Mouse (Mus musculus) thymus, adult 2 months (tissue): ENCODE data around the gene Scg3. TPM values are rescaled to one million over a fixed set of nuclear protein-coding genes. Genes with fewer than 3 reads are reported as not detected.

Experiments
- DNase-seq: peaks from one replicate; pipeline ENCODE4 v3.0.0; 2021
- H3K27ac ChIP-seq: fragments of 200-500 bp; 2 replicates; pipeline ENCODE4 v1.5.1; 2012; ENCODE audit warnings: low read length, control low read depth; ENCODE audit not compliant: control insufficient read depth, insufficient read depth
- H3K27me3 ChIP-seq: fragments of 200-500 bp; 2 replicates; pipeline ENCODE4 v1.6.1; 2012; ENCODE audit warnings: mild to moderate bottlenecking, low read length, moderate library complexity, mixed read lengths; ENCODE audit not compliant: control insufficient read depth, insufficient read depth
- H3K36me3 ChIP-seq: fragments of 200-500 bp; 2 replicates; pipeline ENCODE4 v1.6.1; 2012; ENCODE audit warnings: mild to moderate bottlenecking, low read length, moderate library complexity; ENCODE audit not compliant: control insufficient read depth, insufficient read depth
- H3K4me1 ChIP-seq: fragments of 200-500 bp; replicated peaks from 2 replicates; pipeline ENCODE4 v1.6.1; 2012; ENCODE audit warnings: low read length; ENCODE audit not compliant: control insufficient read depth, insufficient read depth
- H3K4me3 ChIP-seq: fragments of 200-500 bp; 2 replicates; pipeline ENCODE4 v1.5.1; 2012; ENCODE audit warnings: mild to moderate bottlenecking, low read length, control low read depth, moderate library complexity; ENCODE audit not compliant: control insufficient read depth, insufficient read depth
- CTCF ChIP-seq: fragments of 200-500 bp; IDR thresholded peaks from 2 replicates; pipeline ENCODE4 v1.5.1; 2012; ENCODE audit warnings: mild to moderate bottlenecking, control low read depth, low read length, moderate library complexity, borderline replicate concordance; ENCODE audit not compliant: control insufficient read depth, poor library complexity, insufficient read depth; ENCODE audit errors: extremely low read depth
- POLR2A ChIP-seq: fragments of 200-500 bp; IDR thresholded peaks from 2 replicates; pipeline ENCODE4 v1.6.1; 2012; ENCODE audit warnings: mild to moderate bottlenecking, low read length, control low read depth, moderate library complexity; ENCODE audit not compliant: control insufficient read depth, poor library complexity, insufficient read depth; ENCODE audit errors: extremely low read depth
- WGBS: fragments of 180-500 bp; shearing (Covaris S2); methylation state at CpG from one replicate; pipeline ENCODE4 v1.1.7; 2018; 5-methylcytosine and 5-hydroxymethylcytosine counted together
- polyA plus RNA-seq: library from polyadenylated mRNA; depleted of rRNA; stranded (reverse); fragments of >200 nt; gene quantifications from 2 replicates; pipeline ENCODE4 v1.2.3, GENCODE M21; 2012

Scg3 gene
- polyA plus RNA-seq, 1 experiment: 0.15 TPM

DNA sequence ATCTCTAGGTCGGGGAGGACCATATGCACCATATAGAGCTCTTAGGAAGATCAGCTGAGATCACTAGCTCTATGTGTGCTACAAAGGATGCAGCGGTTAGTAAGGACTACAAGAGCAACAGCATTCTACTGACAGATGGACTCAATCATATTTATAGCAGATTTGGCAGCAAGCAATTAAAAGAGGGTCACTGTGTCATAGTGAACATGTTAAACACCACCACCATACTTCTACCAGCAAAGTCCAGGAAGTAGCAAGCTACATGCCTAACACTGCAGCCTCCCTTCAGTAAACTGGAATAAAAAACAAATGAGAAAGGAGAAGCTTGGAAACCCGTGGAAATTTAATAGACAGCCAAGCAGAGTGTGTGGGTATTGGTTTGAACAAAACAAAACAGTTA is 67.3 kb downstream of the Scg3 start:
- no peaks in the 10 kb centered on the region for H3K4me1 ChIP-seq
- no peak overlapping the region for H3K4me3 ChIP-seq
- WGBS: 75% methylated on average over 3 of the region's 3 CpGs
- TF ChIP-seq POLR2A: no peak
- TF ChIP-seq CTCF: no peak
- H3K27me3 ChIP-seq: no peaks in the 10 kb centered on the region
- DNase-seq: no peak
- H3K27ac ChIP-seq: no peak overlapping the region
- no peaks in the 10 kb centered on the region for H3K36me3 ChIP-seq

DNA sequence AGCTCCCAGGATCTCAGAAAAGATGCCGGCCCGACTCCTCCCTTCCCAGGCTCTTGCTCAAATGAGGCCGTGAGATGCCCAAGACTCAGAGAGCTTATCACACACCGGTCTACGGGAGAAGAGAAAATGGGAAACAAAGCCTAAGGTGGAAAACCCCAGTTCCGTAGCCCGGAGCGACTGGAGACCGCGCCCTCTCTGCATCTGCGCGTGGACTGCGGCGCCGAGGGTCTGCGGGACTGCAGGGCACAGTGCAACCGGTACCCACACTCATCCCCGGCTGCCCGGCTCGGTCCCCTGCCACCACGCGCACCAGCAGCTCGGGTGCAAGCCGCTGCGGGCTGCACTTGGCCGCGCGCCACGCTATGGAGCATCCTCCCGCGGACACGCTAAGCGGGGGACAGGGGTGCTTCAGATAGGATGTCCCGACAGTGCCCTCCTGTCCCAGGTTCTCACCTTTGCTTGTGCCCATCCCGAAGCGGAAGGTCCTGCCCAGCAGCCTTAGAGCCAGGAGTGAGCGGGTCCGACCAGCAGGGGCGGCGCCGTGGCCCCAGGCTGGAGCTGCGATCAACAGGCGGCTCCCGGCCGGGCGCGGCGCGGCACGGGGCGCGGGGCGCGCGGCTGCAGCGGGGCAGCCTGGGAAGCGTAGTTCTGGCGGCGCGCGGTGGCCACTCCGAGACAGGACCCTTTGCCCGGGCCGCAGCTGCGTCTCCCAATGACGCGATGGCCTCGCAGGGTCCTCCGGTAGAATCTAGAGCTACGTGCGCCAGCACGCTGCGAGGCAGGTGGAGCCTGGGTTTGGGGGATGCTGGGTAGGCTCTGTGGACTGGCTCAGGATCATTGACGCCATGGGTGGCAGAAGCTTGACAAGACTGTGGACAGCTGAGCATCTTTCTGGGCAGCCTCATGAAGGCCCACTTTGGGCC is 73.0 kb downstream of the Scg3 start, which contains the start of gene Tmod2:
TSS of gene Tmod2 (minus strand) at position 755 of the 923 bp plus-strand sequence.
- no peaks in the 10 kb centered on the region; the same call in 1 of the 2 replicates for H3K4me1 ChIP-seq
- H3K4me3 ChIP-seq: peak within 1 kb of the TSS; percentile 22
- peaks cover 8% of the 10 kb centered on the region; the same call in 1 of the 2 replicates for H3K27me3 ChIP-seq
- no peak within 1 kb of the TSS for H3K27ac ChIP-seq
- no peaks in the 10 kb centered on the region for H3K36me3 ChIP-seq
- TF ChIP-seq POLR2A (no peak), CTCF (no peak)
- DNase-seq: no peak
- WGBS: 3% methylated on average over 74 of the region's 74 CpGs

DNA sequence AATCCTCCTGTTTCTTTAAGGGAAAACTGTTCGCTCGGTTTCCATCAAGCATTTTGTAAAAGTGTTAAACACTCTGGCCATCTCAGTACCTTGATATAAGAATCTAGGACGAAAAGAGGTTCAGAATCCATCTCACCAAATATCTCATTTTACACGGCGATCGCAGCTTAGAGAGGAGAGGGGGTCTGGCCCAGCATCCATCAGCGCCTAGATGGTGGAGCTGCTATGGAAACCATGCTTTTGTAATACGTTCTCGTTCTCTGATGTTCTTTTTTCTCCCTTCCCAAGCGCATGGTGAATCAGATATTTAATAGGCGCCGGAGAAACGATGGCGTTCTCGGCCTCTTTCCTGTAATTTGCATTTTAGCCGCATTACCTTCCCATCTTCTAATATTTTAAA is 73.9 kb downstream of the Scg3 start:
- DNase-seq: no peak
- no peak overlapping the region for H3K27ac ChIP-seq
- no peaks in the 10 kb centered on the region; the same call in 1 of the 2 replicates for H3K4me1 ChIP-seq
- H3K27me3 ChIP-seq: peaks cover 8% of the 10 kb centered on the region; the same call in 1 of the 2 replicates
- WGBS: 57% methylated on average over 16 of the region's 16 CpGs
- no peak overlapping the region for H3K4me3 ChIP-seq
- no peaks in the 10 kb centered on the region for H3K36me3 ChIP-seq
- TF ChIP-seq CTCF: no peak
- no peak for TF ChIP-seq POLR2A

DNA sequence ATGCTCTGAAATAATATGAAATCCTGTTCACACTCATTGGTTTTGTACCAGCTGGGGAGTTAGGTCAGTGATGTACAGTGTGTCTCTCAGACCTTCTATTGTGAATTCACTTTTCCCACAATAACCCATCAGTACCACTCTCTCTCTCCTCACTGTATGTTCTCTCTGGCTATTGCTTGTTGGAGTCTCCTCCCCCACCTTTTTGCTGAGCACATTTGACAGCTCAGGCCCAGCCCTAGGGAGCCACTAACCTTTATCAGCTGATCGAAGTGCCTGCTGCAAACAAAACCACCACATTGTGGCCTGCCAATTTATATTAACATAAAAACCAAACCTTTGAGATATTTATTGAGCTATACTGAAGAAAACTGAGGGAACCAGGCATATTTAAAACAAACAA is 74.4 kb downstream of the Scg3 start:
- H3K4me3 ChIP-seq: no peak overlapping the region
- H3K27me3 ChIP-seq: peaks cover 8% of the 10 kb centered on the region; the same call in 1 of the 2 replicates
- WGBS: 69% methylated on average over 1 of the region's 1 CpGs

DNA sequence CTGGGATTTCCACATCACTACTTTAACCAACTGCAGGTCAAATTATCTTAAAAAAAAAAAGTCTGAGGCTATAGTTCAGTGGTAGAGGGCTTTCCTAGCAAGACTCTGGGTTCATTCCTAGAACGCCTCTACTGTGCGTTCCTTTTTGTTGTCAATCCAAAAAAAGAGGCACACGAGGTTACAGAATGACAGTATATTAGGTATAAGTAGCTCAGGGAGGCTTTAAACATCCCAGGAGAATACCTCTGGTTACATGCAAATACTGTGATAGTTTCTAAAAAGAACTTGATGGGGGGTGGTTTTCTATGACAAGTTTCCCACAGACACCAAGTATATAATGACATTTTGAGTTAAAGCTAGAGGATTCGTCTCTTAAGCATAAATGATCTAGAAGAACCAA is 76.4 kb downstream of the Scg3 start:
- Histone ChIP-seq H3K4me1 (no peaks in the 10 kb centered on the region; the same call in 1 of the 2 replicates), H3K4me3 (no peak overlapping the region), H3K36me3 (no peaks in the 10 kb centered on the region), H3K27ac (no peak overlapping the region), H3K27me3 (peaks cover 8% of the 10 kb centered on the region; the same call in 1 of the 2 replicates)
- DNase-seq: no peak
- no peak for TF ChIP-seq CTCF
- TF ChIP-seq POLR2A: no peak
- WGBS: 91% methylated on average over 4 of the region's 4 CpGs

More for the DNA sequence above, 74.4 kb downstream of the Scg3 start:
- Histone ChIP-seq H3K36me3 (no peaks in the 10 kb centered on the region), H3K4me1 (no peaks in the 10 kb centered on the region; the same call in 1 of the 2 replicates), H3K27ac (no peak overlapping the region)
- DNase-seq: no peak
- no peak for TF ChIP-seq POLR2A
- TF ChIP-seq CTCF: no peak

DNA sequence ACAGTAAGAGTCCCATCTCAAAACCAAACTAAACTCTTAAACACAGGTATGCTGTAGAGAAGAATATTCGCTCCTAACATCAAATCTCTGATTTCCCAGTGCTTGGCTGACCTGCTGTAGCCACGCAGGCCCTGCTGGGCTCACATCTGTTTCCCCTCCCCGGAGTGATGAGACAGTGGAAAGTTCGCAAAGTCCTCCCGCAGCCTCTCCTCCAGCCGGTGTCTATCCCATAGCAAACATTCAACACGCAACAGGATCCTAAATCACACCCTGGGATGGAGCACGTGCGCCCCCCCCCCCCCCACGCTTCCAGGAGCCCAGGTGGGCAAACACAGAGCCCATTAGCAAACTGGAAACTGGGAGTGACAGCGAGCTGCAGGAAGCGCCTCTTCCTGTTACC is 82.3 kb downstream of the Scg3 start:
- no peak for DNase-seq
- 27% methylated on average over 12 of the region's 12 CpGs for WGBS
- Histone ChIP-seq H3K27ac (no peak overlapping the region), H3K27me3 (no peaks in the 10 kb centered on the region), H3K36me3 (no peaks in the 10 kb centered on the region), H3K4me1 (no peaks in the 10 kb centered on the region), H3K4me3 (no peak overlapping the region)
- no peak for TF ChIP-seq CTCF
- TF ChIP-seq POLR2A: no peak
